Mouse (Mus musculus) layer of hippocampus, postnatal 10 days (tissue): ENCODE data around the gene Aatk. TPM values are rescaled to one million over a fixed set of nuclear protein-coding genes. Genes with fewer than 3 reads are reported as not detected.

ENCODE experiments used
- DNase-seq, 2 experiments: peaks; one replicate each; pipeline ENCODE4 v3.0.0; 2021; ENCODE audit warnings: low spot score in 2 of 2
- long read RNA-seq: library from polyadenylated mRNA; stranded (forward); transcript quantifications from one replicate; pipeline ENCODE4 v2.0.0, GENCODE M21; 2023
- total RNA-seq, 2 experiments: library from RNA; stranded (reverse); gene quantifications; 2 replicates each; pipeline ENCODE4 v1.2.3; 2021

The Aatk gene
- 100 to 1,000 TPM; 136 to 148 TPM for total RNA-seq
- long read RNA-seq, full-length matches to known transcripts: 10 of 71 reads
- long read RNA-seq, partial matches to known transcripts: 33 of 71 reads
- long read RNA-seq, other reads (novel, unspliced or antisense): 28 of 71 reads

GRCm38 (mm10) chr11:120046553-120047191 lies at the start of gene Aatk:
Gene Aatk, minus strand, starts transcription at chr11:120047167.
- DNase-seq: peak; percentile 59 to 60

GRCm38 (mm10) chr11:120092817-120093591 lies 46.0 kb upstream of the Aatk start:
- DNase-seq: no peak

DNA sequence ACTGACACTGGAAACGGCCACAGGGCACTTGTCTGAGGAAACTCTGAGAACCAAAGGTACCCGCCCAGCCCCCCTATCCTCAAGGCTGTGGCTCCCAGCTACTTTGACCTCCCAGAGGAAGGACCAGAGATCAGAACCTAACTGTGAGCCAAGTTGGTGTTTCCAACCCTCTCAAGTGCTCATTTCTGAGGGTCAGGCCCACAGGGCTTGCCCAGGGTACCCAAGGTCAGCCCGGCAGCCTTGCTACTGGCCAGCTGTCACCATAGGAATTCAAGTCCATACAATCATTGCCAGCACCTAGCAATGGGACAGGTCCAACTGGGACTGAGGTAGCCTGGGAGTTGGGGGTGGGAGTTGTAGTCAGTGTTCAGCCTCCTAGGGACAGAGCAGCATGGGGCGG lies 43.7 kb upstream of the Aatk start:
- no peak for DNase-seq

DNA sequence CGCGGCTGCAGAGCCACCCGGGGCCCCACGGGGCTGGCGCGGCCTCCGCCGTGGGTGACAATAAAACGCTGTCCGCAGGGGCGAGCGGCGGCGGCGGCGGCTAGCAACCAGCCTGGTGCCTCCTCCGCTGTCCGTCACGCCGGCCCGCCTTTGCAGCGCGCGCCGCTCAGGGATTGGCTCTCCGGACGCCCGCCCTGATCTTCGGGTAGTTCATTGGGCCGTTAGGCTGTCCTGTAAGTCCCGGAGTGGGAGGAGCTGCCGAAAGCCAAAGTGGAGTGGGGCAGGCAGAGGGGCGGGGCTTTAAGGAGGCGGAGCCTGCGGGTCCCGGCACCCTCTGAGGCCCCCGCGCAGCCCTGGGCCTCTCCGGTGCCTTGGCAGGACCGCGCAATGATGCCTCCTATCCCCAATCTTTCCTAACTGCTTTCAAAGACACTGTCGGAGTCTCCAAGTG lies 39.8 kb upstream of the Aatk start, which contains the start of gene Cep131:
Cep131 (minus strand) TSS at position 126 of the 451 bp plus-strand sequence.
- peak; percentile 97 to 98 for DNase-seq

- DNase-seq: peak; percentile 47 to 51
Measured at GRCm38 (mm10) chr11:120085891-120086627, 39.1 kb upstream of the Aatk start.

GRCm38 (mm10) chr11:120080282-120080681 lies 33.3 kb upstream of the Aatk start:
- DNase-seq: no peak

DNA sequence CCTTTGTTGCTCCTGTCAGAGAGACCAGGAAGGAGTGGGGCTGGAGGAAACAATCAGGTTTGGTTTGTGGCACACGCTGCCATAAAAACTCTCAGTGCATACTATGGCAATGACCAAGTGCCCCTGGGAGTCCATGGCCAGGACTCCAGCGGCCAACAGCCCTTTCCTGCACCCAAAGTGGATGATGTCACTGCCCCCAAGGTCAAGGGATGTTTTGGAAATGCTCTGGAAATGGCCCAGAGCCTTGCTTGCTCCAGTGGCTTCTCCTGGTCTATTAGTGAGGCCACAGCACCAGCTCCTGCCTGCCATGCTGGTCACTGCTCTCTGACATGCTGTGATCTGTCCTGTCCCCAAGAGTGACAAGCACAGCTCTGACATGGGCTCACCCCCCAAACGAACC lies 29.2 kb upstream of the Aatk start:
- DNase-seq: no peak

GRCm38 (mm10) chr11:120072986-120073647 lies 26.1 kb upstream of the Aatk start:
- DNase-seq: no peak

DNA sequence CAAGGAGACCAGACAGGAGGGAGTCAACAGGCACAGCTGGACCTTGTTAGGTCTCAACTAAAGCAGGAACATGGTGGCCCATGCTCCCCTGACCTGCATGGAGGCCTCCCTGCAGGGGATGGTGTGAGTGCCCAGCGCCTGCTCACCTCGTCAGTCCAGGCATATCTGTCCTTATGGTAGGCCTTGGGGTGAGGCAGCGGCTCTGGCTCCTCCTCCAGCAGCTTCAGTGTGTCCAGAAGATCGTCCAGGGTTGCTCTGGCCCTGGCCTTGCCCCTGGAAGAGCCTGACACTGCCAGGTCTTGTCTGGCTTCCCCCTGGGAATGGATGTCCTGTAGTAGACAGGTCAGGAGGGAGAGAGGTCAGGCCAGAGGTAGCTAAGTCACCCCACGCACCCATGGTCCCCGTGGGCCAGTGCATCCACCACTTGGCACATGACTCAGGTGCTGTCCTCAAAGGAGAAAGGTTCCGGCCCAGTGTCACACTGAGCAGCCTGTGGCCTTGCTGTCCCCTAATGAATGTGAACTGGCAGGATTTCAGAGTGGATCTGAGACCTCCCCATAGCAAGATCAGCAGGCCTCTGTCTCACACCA lies 24.9 kb upstream of the Aatk start:
- DNase-seq: no peak

- DNase-seq: no peak
Measured at GRCm38 (mm10) chr11:120071065-120071464, 24.1 kb upstream of the Aatk start.

GRCm38 (mm10) chr11:120070286-120070930 lies 23.4 kb upstream of the Aatk start:
- no peak for DNase-seq

DNA sequence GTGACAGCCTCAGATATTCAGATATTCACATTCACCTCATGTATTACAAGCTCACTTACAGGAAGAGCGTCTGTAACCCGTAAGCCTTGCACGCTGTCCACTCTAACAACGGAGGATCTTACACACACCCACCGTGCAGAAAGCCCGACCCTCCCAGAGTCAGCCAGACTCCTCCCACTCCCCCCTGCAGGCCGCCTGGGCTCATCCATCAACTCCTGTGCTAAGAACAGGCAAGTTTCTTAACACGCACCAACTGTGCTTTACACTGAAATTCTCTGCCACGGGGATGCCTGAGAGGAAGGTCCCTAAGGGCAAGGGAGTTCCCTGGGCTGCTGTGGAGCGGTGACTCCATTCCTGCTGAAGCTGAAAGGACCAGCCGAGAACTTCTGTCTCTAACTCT lies 22.3 kb upstream of the Aatk start:
- DNase-seq: no peak

GRCm38 (mm10) chr11:120067834-120068233 lies 20.9 kb upstream of the Aatk start:
- DNase-seq: no peak

GRCm38 (mm10) chr11:120065291-120065690 lies 18.3 kb upstream of the Aatk start:
- peak; percentile 68 to 76 for DNase-seq

GRCm38 (mm10) chr11:120064668-120065040 lies 17.7 kb upstream of the Aatk start:
- DNase-seq: no peak

DNA sequence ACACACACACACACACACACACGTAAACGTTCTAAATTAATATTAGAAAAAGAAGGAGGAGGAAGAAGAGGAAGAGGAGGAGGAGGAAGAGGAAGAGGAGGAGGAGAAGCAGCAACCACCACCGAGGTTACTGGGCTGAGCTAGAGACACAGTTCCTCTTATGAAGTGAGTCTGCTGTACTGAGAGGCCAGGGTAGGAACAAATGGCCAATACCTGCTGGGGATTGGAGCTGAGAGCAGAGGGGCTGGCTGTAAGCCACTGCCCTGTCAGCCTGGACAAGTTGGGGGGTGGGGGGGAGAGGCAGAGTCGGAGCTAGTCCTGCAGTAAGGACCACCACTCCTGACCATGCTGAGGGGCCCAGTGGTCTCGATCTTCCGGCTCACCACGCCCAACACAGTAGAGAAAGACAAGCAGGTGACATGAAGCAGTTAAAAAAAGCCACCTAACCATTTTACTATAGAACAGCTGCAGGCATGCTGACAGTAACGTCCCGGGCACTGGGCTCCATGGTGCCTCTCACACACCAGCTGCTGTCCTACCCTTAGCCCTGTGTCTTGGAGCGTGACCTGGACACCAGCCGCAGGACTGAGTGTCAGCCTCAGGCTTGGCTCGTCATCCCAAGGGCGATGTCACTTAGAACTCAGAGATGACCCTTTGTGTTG lies 17.2 kb upstream of the Aatk start:
- DNase-seq: no peak

- no peak for DNase-seq
Measured at GRCm38 (mm10) chr11:120063326-120063725, 16.4 kb upstream of the Aatk start.

DNA sequence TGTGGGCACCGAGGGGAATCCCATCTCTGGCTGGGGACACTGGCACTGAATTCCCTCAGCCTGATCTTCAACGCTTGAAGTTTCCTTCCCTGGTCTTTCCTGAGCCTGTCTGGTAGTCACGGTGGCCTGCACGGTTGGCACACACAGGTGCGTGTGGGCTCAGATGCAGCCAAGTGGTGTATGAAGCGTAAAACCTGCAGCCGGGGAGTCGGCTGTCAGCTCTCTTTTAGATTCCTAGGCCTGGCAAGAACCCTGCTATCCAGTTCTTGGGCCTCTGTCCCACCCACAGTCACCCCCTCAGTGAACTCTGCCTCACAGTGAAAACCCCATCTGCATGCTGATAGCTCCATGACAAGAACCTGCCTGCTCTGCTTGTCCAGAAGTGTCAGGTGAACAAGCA lies 13.7 kb upstream of the Aatk start:
- no peak for DNase-seq

GRCm38 (mm10) chr11:120055953-120056732 lies 9.2 kb upstream of the Aatk start:
- no peak for DNase-seq
